ENCODE assay signal across 12 mouse cellular contexts in genomic region chr2:170176284-170176926, GRCm38 (mm10). TPM values are rescaled to one million over a fixed set of nuclear protein-coding genes. Genes with fewer than 3 reads are reported as not detected.
A peak's percentile ranks its signal among the peaks of the same experiment; 100 is the strongest.
DNase-seq lines count a peak whose midpoint lies in the region; ATAC-seq and TF ChIP-seq lines count a peak whose summit lies in the region.
"Had no signal": no experiment of that assay in that cellular context is flagged by ENCODE, and none has a peak within 500 bp of the region (broad histone marks: within the 10 kb centered on the region; RNA-seq: fewer than 3 reads in every experiment).

No protein-coding gene starts in this region.

- H3K9ac ChIP-seq in lung, embryonic 16.5 days (ENCODE audit: low read length), result no peak overlapping the region
- H3K9ac ChIP-seq in forebrain, embryonic 16.5 days (replicated peaks; ENCODE audit: low read depth, low read length), result no peak overlapping the region
- no peak overlapping the region for H3K9ac ChIP-seq in liver, postnatal 0 days (replicated peaks)

- no peaks in the 10 kb centered on the region for H3K9me3 ChIP-seq in lung, embryonic 16.5 days (ENCODE audit: control insufficient read depth, low read length)
- no peaks in the 10 kb centered on the region for H3K9me3 ChIP-seq in forebrain, embryonic 16.5 days (ENCODE audit: control insufficient read depth, low read length)
- H3K9me3 ChIP-seq in liver, postnatal 0 days (ENCODE audit: low read length), result no peaks in the 10 kb centered on the region
- H3K9me3 ChIP-seq: G1E had no signal

- ATAC-seq in lung, embryonic 16.5 days (ENCODE audit: low read depth), result 0 out of 2 replicates have a peak, but pooled peaks have one; percentile 35
- 0 out of 2 replicates have a peak, but pooled peaks have one; percentile 23 for ATAC-seq in forebrain, embryonic 16.5 days
- ATAC-seq in liver, postnatal 0 days, result peak; percentile 30; the same call in 1 of the 2 replicates

- no peak overlapping the region for H3K4me3 ChIP-seq in lung, embryonic 16.5 days (ENCODE audit: low read length)
- H3K4me3 ChIP-seq in forebrain, embryonic 16.5 days (replicated peaks; ENCODE audit: low read length), result no peak overlapping the region
- H3K4me3 ChIP-seq in liver, postnatal 0 days (ENCODE audit: low read depth, low read length), result no peak overlapping the region

- DNase-seq in adrenal gland, postnatal 14 days, result peak; percentile 29
- DNase-seq in adrenal gland, postnatal 4 days (ENCODE audit: low spot score in 2 of 2), result no peak
- DNase-seq in lung, adult 18-20 months, result no peak
- no peak for DNase-seq in liver, postnatal 0 days
- DNase-seq in urinary bladder, postnatal 10 days (ENCODE audit: low spot score), result no peak
- no peak for DNase-seq in cerebellum, postnatal 4 days (ENCODE audit: low spot score in 2 of 2)
- DNase-seq: adrenal gland, adult 2 months; cerebellum, adult 9-11 months; thymus, postnatal 4 days had no signal

- H3K27ac ChIP-seq in lung, embryonic 16.5 days (ENCODE audit: low read length), result no peak overlapping the region
- no peak overlapping the region for H3K27ac ChIP-seq in forebrain, embryonic 16.5 days (ENCODE audit: low read length)
- no peak overlapping the region for H3K27ac ChIP-seq in liver, postnatal 0 days (ENCODE audit: low read depth)

- TF ChIP-seq CTCF in liver, postnatal 0 days (IDR thresholded peaks at IDR 0.05; ENCODE audit: low read depth), result no peak

- H3K4me2 ChIP-seq in lung, embryonic 16.5 days (ENCODE audit: low read depth, low read length), result no peak overlapping the region
- no peak overlapping the region for H3K4me2 ChIP-seq in forebrain, embryonic 16.5 days (ENCODE audit: low read length)
- H3K4me2 ChIP-seq in liver, postnatal 0 days (ENCODE audit: low read depth, low read length), result no peak overlapping the region

- TF ChIP-seq EP300 in liver, postnatal 0 days (IDR thresholded peaks at IDR 0.05; ENCODE audit: low read depth), result no peak

- 19% methylated on average over 8 of the region's 8 CpGs for WGBS in lung, embryonic 16.5 days
- WGBS in forebrain, embryonic 16.5 days, result 17% methylated on average over 5 of the region's 8 CpGs
- 43% methylated on average over 8 of the region's 8 CpGs for WGBS in liver, postnatal 0 days (ENCODE audit: insufficient replicate concordance)

- H3K27me3 ChIP-seq in lung, embryonic 16.5 days (ENCODE audit: control insufficient read depth, insufficient read depth, low read depth, low read length), result no peaks in the 10 kb centered on the region
- 0 out of 2 replicates have a peak, but pooled peaks cover 2% of the 10 kb centered on the region for H3K27me3 ChIP-seq in forebrain, embryonic 16.5 days (replicated peaks; ENCODE audit: control insufficient read depth, insufficient read depth, low read length)
- no peaks in the 10 kb centered on the region for H3K27me3 ChIP-seq in liver, postnatal 0 days (ENCODE audit: insufficient read depth, low read length)

- H3K36me3 ChIP-seq in lung, embryonic 16.5 days (ENCODE audit: control insufficient read depth, insufficient read depth, low read length), result no peaks in the 10 kb centered on the region
- no peaks in the 10 kb centered on the region for H3K36me3 ChIP-seq in forebrain, embryonic 16.5 days (ENCODE audit: control insufficient read depth, insufficient read depth)
- H3K36me3 ChIP-seq in liver, postnatal 0 days (replicated peaks; ENCODE audit: insufficient read depth, low read length), result no peaks in the 10 kb centered on the region
- H3K36me3 ChIP-seq: G1E had no signal

- peaks cover 39% of the 10 kb centered on the region for H3K4me1 ChIP-seq in lung, embryonic 16.5 days (replicated peaks; ENCODE audit: control insufficient read depth, insufficient read depth, low read length)
- H3K4me1 ChIP-seq in forebrain, embryonic 16.5 days (replicated peaks; ENCODE audit: control insufficient read depth, insufficient read depth, low read length), result peaks cover 9% of the 10 kb centered on the region
- peaks cover 39% of the 10 kb centered on the region for H3K4me1 ChIP-seq in liver, postnatal 0 days (ENCODE audit: insufficient read depth)

RNA-seq across cellular contexts. Expression of gene Zfp217, which starts 28.5 kb away (rescaled TPM):
- total RNA-seq in adrenal gland, postnatal 14 days (2021), result 28.6 and 32.6 TPM in 2 replicates
- 10 to 100 TPM; 34.9 to 37.9 TPM for total RNA-seq in adrenal gland, postnatal 4 days (2021)
- 5.2 and 6.1 TPM in 2 replicates for polyA plus RNA-seq in lung, embryonic 16.5 days (2015; fragmentation: Nextera tagmentation; extraction: Ambion mirVana)
- 1.4 and 1.5 TPM in 2 replicates for polyA plus RNA-seq in forebrain, embryonic 16.5 days (2015; fragmentation: Nextera tagmentation; extraction: Ambion mirVana)
- polyA plus RNA-seq in liver, postnatal 0 days (2015; fragmentation: Nextera tagmentation; extraction: Ambion mirVana), result 2.1 and 2.4 TPM in 2 replicates
